Mouse (Mus musculus) adrenal gland, adult (tissue): ENCODE measurements at regions not wholly inside any gene's neighbourhood (a gene's known extent, or its start where the extent isn't known, plus 50 kb on each side); places are given as distances from the start of the nearest gene placed in this dataset.

Source experiments
- DNase-seq, 2 experiments: peaks; one replicate each; pipeline ENCODE4 v3.0.0; 2022 to 2023; ENCODE audit warnings: low spot score in 1 of 2; ENCODE audit not compliant: inconsistent age in 2 of 2

GRCm38 (mm10) chr3:34466312-34466711, 183.9 kb upstream of the Sox2 start:
- DNase-seq, result no peak

GRCm38 (mm10) chr3:34465040-34465831, 185.0 kb upstream of the Sox2 start:
- DNase-seq, result no peak

GRCm38 (mm10) chr3:34458766-34459165, 191.4 kb upstream of the Sox2 start:
- DNase-seq, result no peak

- DNase-seq, result peak; percentile 26 to 71
Measured at GRCm38 (mm10) chr3:34457821-34458220, 192.4 kb upstream of the Sox2 start.

GRCm38 (mm10) chr3:34456488-34457433, 193.4 kb upstream of the Sox2 start:
- DNase-seq, result no peak

- DNase-seq, result no peak
Measured at GRCm38 (mm10) chr3:34454026-34454624, 196.1 kb upstream of the Sox2 start.

- peak in 1 of 2 experiments; percentile 40 for DNase-seq
Measured at GRCm38 (mm10) chr3:34445354-34445753, 204.9 kb upstream of the Sox2 start.

- no peak for DNase-seq
Measured at GRCm38 (mm10) chr3:34444802-34445201, 205.4 kb upstream of the Sox2 start.

- no peak for DNase-seq
Measured at GRCm38 (mm10) chr3:34443731-34444628, 206.2 kb upstream of the Sox2 start.

- no peak for DNase-seq
Measured at GRCm38 (mm10) chr3:34443307-34443706, 206.9 kb upstream of the Sox2 start.

GRCm38 (mm10) chr3:34441792-34442191, 208.4 kb upstream of the Sox2 start:
- no peak for DNase-seq

- no peak for DNase-seq
Measured at GRCm38 (mm10) chr3:34441266-34441665, 208.9 kb upstream of the Sox2 start.

- DNase-seq, result no peak
Measured at GRCm38 (mm10) chr3:34434901-34435300, 215.3 kb upstream of the Sox2 start.

GRCm38 (mm10) chr3:34427967-34428366, 222.2 kb upstream of the Sox2 start:
- DNase-seq, result no peak

GRCm38 (mm10) chr3:34427495-34427894, 222.7 kb upstream of the Sox2 start:
- no peak for DNase-seq

- no peak for DNase-seq
Measured at GRCm38 (mm10) chr3:34426955-34427354, 223.2 kb upstream of the Sox2 start.

- DNase-seq, result no peak
Measured at GRCm38 (mm10) chr3:34411915-34412306, 238.3 kb upstream of the Sox2 start.

GRCm38 (mm10) chr3:34411142-34411914, 238.9 kb upstream of the Sox2 start:
- DNase-seq, result no peak

GRCm38 (mm10) chr3:34403586-34403985, 246.6 kb upstream of the Sox2 start:
- no peak for DNase-seq

- DNase-seq, result no peak
Measured at GRCm38 (mm10) chr3:34391275-34391674, 258.9 kb upstream of the Sox2 start.
